Comparison of ENCODE assay signal across 9 mouse cellular contexts in genomic region chr19:14449738-14450137, GRCm38 (mm10).
DNase-seq lines count a peak whose midpoint lies in the region; ATAC-seq lines count a peak whose summit lies in the region.
"Had no signal": no experiment of that assay in that cellular context is flagged by ENCODE, and none has a peak within 500 bp of the region (broad histone marks: within the 10 kb centered on the region; RNA-seq: fewer than 3 reads in every experiment).

No protein-coding gene starts in this region.

- no peak overlapping the region for H3K4me2 ChIP-seq in forebrain, embryonic 14.5 days (ENCODE audit: low read length)
- H3K4me2 ChIP-seq: stomach, embryonic 15.5 days had no signal

- H3K9ac ChIP-seq in forebrain, embryonic 14.5 days (ENCODE audit: low read length): no peak overlapping the region
- H3K9ac ChIP-seq: stomach, embryonic 15.5 days had no signal

- no peak overlapping the region for H3K4me3 ChIP-seq in forebrain, embryonic 14.5 days (ENCODE audit: low read depth, low read length)
- no peak overlapping the region for H3K4me3 ChIP-seq in forebrain, embryonic 10.5 days
- H3K4me3 ChIP-seq in embryonic facial prominence, embryonic 10.5 days: no peak overlapping the region
- H3K4me3 ChIP-seq: stomach, embryonic 15.5 days had no signal

- no peak for ATAC-seq in forebrain, embryonic 14.5 days
- peak; percentile 68 for ATAC-seq in granulocyte monocyte progenitor cell, adult 5-6 weeks (replicated peaks; ENCODE audit: poor library complexity, severe bottlenecking)

- 89% methylated on average over 3 of the region's 3 CpGs for WGBS in forebrain, embryonic 14.5 days
- 94% methylated on average over 3 of the region's 3 CpGs for WGBS in forebrain, embryonic 10.5 days
- 90% methylated on average over 3 of the region's 3 CpGs for WGBS in embryonic facial prominence, embryonic 10.5 days

- peaks cover 36% of the 10 kb centered on the region for H3K36me3 ChIP-seq in forebrain, embryonic 14.5 days (ENCODE audit: control insufficient read depth, insufficient read depth, low read length)
- peaks cover 77% of the 10 kb centered on the region for H3K36me3 ChIP-seq in forebrain, embryonic 10.5 days (replicated peaks)
- peaks cover 78% of the 10 kb centered on the region for H3K36me3 ChIP-seq in embryonic facial prominence, embryonic 10.5 days (replicated peaks)

- peaks cover 4% of the 10 kb centered on the region for H3K4me1 ChIP-seq in forebrain, embryonic 14.5 days (ENCODE audit: control insufficient read depth, insufficient read depth, low read length)
- peaks cover 39% of the 10 kb centered on the region for H3K4me1 ChIP-seq in forebrain, embryonic 10.5 days
- no peaks in the 10 kb centered on the region for H3K4me1 ChIP-seq in embryonic facial prominence, embryonic 10.5 days
- H3K4me1 ChIP-seq: stomach, embryonic 15.5 days had no signal

- no peaks in the 10 kb centered on the region for H3K27me3 ChIP-seq in forebrain, embryonic 14.5 days (replicated peaks; ENCODE audit: control insufficient read depth, insufficient read depth, low read length)
- no peaks in the 10 kb centered on the region for H3K27me3 ChIP-seq in forebrain, embryonic 10.5 days (ENCODE audit: poor library complexity, severe bottlenecking)
- H3K27me3 ChIP-seq in embryonic facial prominence, embryonic 10.5 days (replicated peaks; ENCODE audit: low read depth, poor library complexity, severe bottlenecking): no peaks in the 10 kb centered on the region
- H3K27me3 ChIP-seq: stomach, embryonic 15.5 days had no signal

- H3K27ac ChIP-seq in forebrain, embryonic 14.5 days (ENCODE audit: low read depth, low read length): no peak overlapping the region
- no peak overlapping the region for H3K27ac ChIP-seq in forebrain, embryonic 10.5 days
- no peak overlapping the region for H3K27ac ChIP-seq in embryonic facial prominence, embryonic 10.5 days (replicated peaks)
- H3K27ac ChIP-seq: stomach, embryonic 15.5 days had no signal

- DNase-seq in forebrain, embryonic 14.5 days (ENCODE audit: low spot score): peak; percentile 26
- DNase-seq in forebrain, embryonic 10.5 days (ENCODE audit: extremely low spot score, low spot score): no peak
- DNase-seq in CD4-positive helper T cell, adult 2 months (ENCODE audit: low read depth, low spot score): peak; percentile 25
- DNase-seq in lung, postnatal 25 days (ENCODE audit: low spot score): peak; percentile 34
- no peak for DNase-seq in left cerebral cortex, adult 18-20 months (ENCODE audit: low spot score in 2 of 2)
- no peak for DNase-seq in embryonic facial prominence, embryonic 10.5 days (ENCODE audit: low spot score)
- no peak for DNase-seq in testis, postnatal 14 days (ENCODE audit: low spot score)

- no peaks in the 10 kb centered on the region for H3K9me3 ChIP-seq in forebrain, embryonic 14.5 days (replicated peaks; ENCODE audit: control insufficient read depth, low read length)
- no peaks in the 10 kb centered on the region for H3K9me3 ChIP-seq in forebrain, embryonic 10.5 days
- H3K9me3 ChIP-seq in embryonic facial prominence, embryonic 10.5 days: no peaks in the 10 kb centered on the region
- H3K9me3 ChIP-seq: stomach, embryonic 15.5 days had no signal

Comparison
In these comparisons a context has a peak if more than half of its experiments do, and no peak if none do; other contexts are left out.
1. DNase-seq: peak in forebrain, embryonic 14.5 days (single experiment), CD4-positive helper T cell, adult 2 months (single experiment) and lung, postnatal 25 days (single experiment); none in forebrain, embryonic 10.5 days (single experiment), left cerebral cortex, adult 18-20 months (0 of 2), embryonic facial prominence, embryonic 10.5 days (single experiment) and testis, postnatal 14 days (single experiment).